Mouse (Mus musculus): Measurements from ENCODE around the gene Stn1.

Stn1 gene

DNA sequence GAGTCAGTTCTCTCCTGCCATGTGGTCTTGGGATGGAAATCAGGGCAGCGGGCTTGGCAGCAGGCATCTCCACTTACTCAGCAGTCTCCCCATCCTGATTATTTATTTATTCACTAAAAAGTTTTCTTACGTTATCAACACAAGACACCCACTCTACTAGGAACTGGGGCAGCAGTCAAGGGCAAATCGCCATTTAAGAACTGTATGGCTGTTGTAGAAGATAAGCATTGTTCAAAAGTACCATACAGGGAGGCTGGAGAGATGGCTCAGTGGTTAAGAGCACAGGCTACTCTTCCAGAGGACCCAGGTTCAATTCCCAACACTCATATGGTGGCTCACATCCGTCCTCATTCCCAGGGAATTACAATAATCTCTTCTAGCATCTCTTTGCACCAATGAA, 65.5 kb downstream of the Stn1 start:
- no peak for DNase-seq (ENCODE audit: low read depth, low spot score)

DNA sequence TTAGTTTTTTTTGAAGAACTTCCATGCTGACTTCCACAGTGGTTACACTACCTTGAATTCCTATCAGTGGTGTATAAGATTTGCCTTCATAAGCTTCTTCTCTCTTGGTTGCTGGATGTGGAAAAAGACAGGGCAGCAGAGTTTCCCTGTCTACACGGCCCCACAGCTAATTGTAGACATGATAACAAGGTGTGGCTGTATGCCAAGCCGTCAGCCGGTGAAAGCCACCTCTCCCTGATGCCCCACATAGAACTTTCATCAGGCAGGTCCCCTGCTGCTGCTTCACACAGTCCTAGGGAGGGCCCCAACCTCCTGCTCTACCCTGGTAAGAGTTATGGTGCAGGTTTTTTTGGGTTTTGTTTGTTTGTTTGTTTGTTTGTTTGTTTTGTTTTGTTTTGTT, 68.6 kb downstream of the Stn1 start:
- no peak for DNase-seq (ENCODE audit: low read depth, low spot score)

DNA sequence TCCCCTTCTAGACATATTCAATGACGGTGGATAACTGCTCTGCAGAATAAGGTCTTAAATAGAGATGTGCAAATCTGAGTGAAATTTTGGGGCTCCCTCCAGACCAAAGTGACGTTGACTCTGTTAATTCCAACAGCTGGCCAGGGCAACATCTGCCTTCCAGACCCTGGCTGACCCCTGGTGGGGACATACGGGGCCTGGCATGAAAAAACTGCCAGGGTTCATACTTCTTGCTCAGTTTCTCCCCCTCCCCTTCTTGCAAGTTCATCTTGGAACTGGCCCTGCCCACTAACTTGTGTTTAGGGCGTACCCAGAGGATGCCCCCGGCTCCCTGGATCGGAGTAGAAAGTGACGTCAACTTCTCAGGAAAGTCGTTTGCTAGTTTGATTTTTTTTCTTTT, 70.5 kb downstream of the Stn1 start:
- DNase-seq (ENCODE audit: low read depth, low spot score), result no peak

DNA sequence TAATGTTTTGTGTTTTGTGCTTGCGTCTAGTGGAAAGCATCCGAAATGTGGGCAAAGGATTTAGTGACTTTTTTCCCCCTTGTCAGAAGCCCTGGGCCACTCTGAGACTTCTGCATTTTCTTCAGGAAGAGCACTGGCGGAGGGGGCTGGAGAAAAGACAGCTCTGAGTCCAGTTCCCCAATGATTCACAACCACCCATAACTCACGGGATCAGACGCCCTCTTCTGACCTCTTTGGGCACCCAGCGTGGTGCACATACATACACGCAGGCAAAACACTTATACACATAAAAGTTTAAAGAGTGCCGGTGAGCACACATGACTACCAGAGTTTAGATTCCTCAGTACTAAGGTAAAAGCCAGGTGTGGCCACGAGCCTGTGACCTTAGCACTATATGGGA, 71.8 kb downstream of the Stn1 start:
- DNase-seq (ENCODE audit: low read depth, low spot score), result no peak

DNA sequence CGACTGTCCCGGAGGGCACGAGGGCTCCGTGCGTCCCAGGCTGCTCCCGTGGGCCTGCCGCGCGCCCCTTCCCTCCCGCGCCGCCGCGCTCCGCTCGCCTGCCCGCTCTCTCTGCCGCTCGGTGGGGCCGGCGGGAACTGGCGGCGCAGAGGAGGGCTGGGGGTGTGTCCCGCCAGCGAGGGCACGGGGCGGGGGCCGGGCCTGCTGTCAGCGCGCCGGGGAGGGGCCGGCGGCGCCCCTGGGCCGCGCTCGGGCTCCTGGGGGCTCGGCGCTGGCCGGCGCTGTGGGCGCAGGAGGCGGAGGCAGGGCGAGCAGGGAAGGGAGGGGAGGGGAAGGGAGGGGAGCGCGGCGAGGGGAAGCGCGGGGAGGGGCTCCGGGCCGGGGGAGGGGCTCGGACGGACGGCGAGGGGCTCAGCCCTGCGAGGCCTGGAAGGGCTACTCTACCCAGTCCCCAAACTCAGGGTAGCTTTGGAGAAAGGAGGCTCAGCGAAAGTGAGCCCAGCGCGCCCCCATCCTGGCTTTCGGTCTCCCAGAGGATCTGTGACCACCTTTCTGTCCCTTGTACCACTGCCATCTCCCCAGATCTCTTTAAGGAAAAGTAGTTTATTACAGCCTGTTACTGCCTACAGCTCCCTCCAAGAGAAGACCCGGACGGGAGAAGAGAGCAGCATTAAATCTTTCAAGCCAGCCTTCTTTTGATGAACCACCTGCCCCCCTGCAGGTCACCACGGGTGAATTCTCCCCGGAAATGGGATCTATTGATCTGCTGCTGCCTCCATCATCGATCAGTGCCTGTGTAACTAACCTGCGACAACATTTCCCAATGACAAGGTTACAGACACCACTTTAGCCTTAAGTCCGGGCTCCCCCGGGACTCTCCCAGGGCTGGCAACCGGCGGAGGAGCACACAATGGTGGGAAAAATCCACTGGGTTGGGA, 72.7 kb downstream of the Stn1 start, which contains the start of gene Sh3pxd2a:
Sh3pxd2a (minus strand) TSS at position 98 of the 938 bp plus-strand sequence.
- no peak for DNase-seq (ENCODE audit: low read depth, low spot score)

DNA sequence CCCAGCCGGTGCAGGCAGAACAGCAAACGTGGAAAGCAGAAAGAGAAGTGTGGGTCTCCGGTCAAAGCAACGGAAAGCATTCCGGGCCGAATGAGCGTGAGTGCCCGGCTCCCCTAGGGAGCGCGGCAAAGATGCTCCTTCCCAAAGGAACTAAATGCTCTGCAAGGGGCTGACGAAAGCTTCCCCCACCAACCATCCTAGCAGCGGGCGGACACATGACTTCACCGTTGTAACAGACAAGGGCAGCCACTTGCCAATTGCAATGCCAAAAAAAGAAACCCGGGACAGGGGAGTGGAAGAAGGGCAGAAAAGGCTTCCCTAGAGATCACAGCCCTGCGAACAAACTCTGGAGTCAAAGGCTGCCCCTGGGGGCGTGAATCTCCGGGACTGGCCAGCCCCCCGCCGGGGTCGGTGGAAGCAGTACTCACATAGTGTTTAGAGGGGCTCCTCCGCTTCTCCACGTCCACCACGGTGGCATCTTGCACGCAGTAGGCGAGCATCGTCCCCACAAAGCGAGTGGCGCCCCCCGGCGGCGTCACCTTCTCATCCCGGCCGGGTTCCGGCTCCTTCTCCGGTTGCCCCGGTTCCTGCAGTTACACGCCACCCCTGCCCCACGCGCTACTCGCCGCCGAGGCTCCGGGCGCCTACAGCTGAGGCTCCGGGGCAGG, 73.5 kb downstream of the Stn1 start:
- peak; percentile 76 for DNase-seq (ENCODE audit: low read depth, low spot score)

DNA sequence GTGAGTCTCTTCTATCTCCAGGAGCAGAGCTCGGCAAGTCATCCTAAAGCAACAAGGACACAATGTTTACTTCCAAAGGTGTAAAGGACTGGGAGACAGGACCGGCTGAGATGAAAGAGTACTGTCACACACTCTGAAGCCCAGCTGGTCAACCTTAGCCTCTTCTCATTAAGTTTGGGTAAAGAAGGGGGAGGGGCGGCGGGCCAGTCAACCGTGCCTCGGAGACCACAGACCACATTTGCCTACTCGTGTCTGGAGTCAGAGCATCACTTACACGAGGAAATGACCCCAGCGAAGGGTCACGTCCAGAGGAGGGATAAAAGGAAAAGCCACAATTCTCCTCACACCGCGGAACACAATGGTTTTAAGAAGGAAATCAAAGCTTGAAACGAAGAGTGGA, 74.1 kb downstream of the Stn1 start:
- no peak for DNase-seq (ENCODE audit: low read depth, low spot score)

DNA sequence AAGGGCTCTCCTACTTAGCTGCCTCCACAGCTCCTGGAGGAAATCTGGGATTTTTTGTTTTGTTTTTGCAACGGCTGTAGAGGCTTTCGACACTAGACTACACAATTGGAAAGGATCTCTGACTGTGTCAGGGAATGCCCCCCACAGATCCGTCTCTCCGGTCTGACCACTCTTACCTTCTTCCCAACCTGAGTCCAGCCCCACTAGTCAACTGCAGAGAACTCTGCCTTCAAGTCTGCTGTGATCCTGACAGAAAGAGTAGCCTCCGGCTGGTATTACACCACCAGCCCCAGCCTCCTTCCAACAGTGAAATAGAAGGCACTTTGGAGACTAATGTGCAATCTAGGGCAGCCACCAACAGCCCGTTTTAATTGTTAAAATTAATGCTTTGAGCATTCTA, 74.6 kb downstream of the Stn1 start:
- DNase-seq (ENCODE audit: low read depth, low spot score), result no peak

DNA sequence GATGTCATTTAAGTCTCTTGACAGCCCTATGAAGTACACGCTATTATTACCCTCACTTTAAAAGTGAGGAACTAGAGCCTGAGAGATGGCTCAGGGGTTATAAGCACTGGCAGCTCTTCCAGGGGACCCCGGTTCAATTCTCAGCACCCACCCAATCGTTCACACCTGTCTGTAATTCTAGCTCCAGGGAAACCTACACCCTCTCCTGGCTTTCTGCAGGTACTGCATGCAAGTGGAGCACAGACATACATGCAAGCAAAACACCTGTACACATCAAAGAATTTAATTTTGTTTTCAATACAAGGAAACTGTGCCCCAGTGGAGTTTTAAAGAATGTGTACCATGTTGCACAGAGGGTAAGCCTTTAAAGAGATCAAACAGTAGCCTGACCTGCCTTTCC, 75.5 kb downstream of the Stn1 start:
- no peak for DNase-seq (ENCODE audit: low read depth, low spot score)

DNA sequence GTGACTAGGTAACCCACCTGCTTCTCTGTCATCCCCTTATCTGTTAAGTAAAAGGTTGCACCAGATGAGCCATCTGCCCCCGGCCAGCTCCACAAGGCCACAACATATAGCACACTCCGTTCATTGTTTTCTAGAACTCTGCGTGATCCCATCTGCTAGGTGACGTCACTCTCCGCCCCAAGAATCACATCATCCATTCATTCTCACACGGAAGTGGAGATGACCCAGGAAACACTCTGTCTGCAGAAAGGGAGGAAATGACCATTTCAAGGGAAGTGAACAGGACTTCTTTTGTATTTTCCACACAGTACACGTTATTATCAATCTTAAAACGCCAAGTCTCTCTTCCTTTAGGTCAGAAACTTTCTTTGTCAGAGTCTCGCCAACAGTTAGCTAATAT, 75.9 kb downstream of the Stn1 start:
- DNase-seq (ENCODE audit: low read depth, low spot score), result no peak

DNA sequence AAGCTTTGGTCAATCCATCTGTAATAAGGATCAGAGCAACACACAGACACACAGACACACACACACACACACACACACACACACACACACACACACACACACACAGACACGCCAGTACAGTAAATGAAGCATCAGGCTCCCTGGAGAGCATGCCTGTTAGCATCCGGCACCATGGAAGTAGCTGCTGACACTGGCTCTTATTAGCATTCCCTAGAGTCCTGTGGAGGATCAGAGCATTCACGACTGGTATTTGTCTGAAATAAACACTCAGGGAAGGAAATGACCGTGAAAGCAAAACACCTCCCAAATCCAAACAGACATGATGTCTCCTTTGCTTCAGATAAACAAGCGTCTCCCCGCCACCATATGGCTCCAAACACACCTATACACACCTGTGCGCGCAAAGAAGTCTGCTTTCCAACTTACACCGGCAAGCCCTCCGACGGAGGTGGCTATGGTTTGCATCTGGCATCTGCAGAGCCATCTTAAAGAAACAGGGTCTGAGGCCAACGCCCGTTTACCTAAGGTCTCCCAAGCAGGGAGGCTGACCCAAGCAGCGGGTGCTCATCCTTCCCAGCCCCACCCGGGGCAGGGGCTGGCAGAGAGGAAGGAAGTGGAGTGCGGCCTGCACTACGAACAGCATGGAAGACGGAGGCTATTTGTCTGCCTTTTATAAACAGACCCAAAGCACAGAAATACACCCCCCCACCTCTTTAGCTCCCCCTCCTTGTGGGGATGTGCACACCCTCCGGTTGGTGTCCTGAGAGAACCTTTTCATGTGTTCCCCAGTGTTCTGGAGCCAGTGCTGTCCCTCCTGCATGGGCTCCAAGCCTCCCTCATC, 77.0 kb downstream of the Stn1 start:
- DNase-seq (ENCODE audit: low read depth, low spot score), result no peak

DNA sequence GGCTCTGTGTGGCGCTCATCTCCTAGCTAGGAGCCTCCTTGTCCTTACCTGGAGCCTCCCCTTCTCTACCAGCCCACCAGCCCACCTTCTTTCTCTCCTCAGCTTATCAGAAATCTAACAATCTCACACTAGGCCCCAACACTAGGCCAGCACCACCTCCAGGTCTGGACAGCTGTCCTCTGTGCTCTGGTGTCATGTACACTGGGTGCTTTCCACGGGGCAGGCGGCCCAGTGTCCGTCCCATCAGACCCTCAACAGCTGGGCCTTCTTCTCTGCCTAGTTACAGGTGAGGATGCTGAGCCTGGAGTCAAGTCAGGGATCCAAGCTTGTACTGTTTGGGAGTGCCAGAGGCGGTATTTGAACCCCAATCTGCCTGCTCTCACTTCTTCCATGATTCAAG, 78.1 kb downstream of the Stn1 start:
- no peak for DNase-seq (ENCODE audit: low read depth, low spot score)

DNA sequence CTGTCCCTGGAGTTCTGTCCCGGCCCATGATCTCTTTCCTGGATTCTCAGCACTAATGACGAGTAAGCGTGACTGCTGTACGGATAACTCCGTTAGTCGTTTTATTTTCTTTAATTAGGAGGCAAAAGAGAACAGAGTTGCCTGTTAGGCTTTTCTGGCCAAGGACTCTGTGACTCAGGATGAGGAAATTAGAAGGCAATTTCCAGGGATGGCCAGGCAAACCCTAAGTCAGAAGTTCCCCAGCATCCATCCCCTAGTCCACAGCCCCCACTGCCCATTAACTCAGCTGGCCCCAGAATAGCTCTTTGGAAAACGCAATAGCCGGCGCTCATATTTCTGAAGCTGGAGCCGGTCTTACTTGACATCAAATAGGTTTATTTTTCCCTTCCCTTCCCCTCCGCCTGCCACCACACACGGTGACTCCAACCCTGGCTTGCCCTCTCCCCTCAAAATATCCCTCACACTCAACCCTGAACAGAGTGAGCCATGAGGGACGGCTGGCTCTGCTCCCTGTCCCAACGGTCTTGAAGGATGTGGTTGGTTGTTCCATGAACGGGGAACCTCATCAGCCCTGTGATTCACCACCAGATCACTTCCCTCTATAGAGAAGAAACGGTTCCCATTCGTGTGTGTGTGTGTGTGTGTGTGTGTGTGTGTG, 78.7 kb downstream of the Stn1 start:
- peak; percentile 84 for DNase-seq (ENCODE audit: low read depth, low spot score)

DNA sequence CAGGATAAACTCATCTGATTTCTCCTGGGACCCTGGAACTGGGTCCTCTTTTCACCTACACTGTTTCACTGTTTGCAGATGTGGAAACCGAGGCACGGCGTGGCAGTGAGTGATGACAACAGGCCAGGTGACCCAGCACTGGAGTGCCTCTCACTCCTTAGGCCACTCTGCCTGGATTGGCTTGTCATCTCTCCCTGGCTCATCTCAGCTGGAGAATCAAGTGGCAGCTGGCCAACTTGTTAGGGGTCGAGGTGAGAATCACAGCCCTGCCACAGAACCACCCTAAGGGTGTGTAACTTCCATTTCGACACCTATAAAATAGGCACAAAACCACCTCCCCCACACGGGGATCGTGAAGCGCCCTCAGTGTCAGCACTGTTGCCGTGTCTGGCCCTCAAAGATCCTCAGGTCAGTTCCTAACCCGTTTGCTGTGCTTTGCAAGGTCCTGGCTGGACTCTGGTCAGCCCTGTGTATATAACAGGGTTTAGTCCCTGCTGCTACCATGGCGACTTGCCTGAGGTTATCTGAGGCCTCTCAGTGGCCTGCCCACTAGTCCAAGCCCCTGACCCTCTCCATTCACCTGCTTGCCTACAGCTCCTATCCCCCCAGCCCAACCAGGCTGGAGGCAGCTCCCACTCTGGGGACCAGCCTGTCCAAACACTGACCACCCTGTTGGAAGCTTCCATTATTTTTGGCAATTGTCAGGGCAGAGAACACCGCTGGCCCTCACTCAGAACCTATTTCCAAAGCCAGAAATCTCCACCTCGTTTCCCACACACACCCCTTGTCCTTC, 79.4 kb downstream of the Stn1 start:
- peak; percentile 75 for DNase-seq (ENCODE audit: low read depth, low spot score)

DNA sequence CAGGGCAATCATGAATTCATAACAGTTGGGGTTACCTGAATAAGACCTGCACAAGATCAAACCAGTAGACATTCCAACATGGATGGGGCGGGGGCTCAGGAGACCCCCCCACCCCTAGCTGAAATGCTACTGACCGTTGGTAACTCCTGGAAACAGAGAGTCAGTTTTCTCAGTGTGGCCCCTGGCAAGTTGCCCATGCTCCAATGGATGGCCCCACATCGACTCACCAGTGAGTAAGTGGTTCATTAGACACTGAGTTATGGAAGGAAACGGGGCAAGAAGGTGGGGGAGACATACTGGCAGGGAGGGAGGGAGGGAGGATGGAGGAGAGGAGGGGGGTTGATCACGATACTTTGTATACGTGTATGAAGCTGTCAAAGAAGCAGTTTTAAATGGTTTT, 81.3 kb downstream of the Stn1 start:
- DNase-seq (ENCODE audit: low read depth, low spot score), result no peak

DNA sequence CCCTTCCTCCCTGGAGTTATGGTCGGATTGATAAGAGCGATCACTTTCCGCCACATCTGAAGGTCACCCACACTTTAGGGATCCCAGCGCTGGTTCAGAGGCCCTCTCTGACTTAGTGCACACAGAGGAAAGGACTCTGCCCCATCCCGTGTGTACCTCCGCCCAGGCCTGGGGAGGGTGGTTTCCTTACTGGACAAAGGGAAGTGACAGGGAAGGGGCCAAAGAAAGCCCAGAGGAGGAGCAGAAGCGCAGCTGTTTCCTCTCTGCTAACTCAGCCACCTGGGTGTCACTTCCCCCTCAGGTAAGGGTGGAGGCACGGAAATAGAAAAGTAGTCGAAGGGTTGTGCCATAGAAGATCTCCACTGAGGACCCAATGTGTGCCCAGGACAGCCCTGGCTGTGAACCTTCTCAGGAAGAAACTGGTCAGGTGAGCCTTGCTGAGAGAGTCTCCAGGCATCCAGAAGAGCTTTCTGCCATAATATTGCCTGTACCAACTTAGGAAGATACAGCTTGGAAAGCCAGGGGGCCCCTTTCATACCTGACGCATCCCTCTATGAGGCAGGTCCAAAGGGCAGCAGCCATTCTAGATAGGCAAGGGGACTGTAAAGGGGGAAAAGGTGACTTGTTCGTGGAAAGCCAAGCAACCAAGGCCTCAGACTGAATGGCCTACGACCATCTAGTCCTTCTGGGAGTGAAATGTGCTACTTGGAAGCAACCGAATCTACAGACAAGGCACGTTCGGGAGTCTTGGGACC, 82.1 kb downstream of the Stn1 start:
- DNase-seq (ENCODE audit: low read depth, low spot score), result no peak

DNA sequence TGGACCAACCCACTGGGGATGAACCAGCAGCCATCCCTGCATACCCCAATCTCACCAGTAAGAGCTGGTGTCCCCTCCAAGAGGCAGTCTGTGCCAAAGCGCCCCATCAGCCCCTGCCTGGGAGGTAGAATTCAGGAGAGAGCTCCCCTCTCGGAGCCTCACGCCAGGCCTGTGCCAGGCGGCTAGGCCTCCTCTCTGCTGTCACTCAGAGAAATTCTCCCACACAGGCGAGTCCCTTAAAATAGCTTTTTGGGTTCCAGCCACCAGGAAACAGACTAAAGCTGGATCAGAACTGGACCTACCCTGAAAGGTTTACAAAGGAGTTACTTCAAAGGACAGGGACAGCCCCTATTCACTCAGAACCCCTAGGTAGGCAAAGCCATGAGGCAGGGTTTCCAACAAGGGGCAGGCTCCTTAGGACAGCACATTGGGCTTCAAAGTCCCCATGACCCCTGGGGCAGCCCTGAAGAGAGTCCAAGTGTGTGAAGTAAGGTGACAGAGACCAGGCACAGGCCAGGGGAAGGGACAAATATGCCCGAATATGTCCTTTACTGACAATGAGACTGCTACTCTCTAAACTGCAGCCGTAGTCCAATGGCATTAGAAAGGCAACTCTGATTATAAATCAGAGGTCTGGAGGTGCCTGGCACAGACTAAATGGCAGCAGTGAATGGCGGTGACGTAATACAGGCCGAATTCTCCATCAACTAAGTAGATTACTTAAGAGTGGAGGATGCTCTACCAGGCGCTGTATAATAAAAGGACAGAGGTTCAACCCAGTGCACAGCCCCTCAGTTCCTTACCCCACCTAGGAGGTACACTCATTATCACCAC, 82.9 kb downstream of the Stn1 start:
- peak; percentile 65 for DNase-seq (ENCODE audit: low read depth, low spot score)

DNA sequence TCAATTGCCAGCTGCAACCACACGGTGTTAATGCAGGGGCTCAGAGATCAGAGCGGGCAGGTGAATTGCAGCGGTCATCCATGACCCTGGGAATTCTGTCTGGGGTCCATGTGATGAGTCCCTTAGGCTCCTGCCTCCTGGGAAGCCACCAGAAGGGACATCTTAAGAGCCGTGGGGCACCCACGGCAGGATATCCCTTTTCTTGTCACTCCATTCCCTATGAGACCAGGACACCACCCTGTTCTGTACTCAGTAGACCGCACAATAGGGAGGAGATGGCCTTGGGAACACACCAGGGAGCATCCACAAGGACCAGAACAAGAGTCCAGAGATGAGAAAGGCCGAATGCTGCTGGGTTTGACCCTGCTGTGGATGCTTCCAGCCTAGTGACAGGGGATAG, 84.0 kb downstream of the Stn1 start:
- DNase-seq (ENCODE audit: low read depth, low spot score), result no peak

DNA sequence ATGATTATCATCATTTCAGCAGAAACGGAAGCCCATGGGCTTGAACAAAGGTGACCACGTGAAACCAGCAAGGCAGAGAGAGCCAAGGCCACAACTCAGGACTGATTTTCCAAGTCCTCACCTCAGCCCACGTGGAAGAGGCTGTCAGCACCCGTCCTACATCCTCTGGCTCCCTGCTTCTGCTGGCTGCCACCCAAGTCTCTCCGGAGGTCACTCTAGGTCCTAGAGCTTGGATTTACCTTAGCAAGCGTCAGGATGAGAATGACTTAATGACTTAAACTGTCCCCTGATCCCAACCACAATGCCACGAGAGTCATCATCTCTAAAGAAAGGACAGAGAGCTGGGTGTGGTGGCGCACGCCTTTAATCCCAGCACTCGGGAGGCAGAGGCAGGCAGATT, 84.6 kb downstream of the Stn1 start:
- peak; percentile 85 for DNase-seq (ENCODE audit: low read depth, low spot score)
